Mouse (Mus musculus): ENCODE measurements around the gene Dst.
A peak's percentile ranks its signal among the peaks of the same experiment; 100 is the strongest.

Dst gene

GRCm38 (mm10) chr1:34167151-34168057 is 259.4 kb downstream of the Dst start:
- DNase-seq (ENCODE audit: low read depth, low spot score), result no peak

GRCm38 (mm10) chr1:34169086-34169485 is 261.1 kb downstream of the Dst start:
- DNase-seq (ENCODE audit: low read depth, low spot score), result no peak

- no peak for DNase-seq (ENCODE audit: low read depth, low spot score)
Measured at GRCm38 (mm10) chr1:34174517-34174916, 266.5 kb downstream of the Dst start.

GRCm38 (mm10) chr1:34174961-34175360 is 266.9 kb downstream of the Dst start:
- no peak for DNase-seq (ENCODE audit: low read depth, low spot score)

- no peak for DNase-seq (ENCODE audit: low read depth, low spot score)
Measured at GRCm38 (mm10) chr1:34178022-34178727, 270.1 kb downstream of the Dst start.

- DNase-seq (ENCODE audit: low read depth, low spot score), result no peak
Measured at GRCm38 (mm10) chr1:34179756-34180155, 271.7 kb downstream of the Dst start.

GRCm38 (mm10) chr1:34182406-34183249 is 274.6 kb downstream of the Dst start:
- peak; percentile 52 for DNase-seq (ENCODE audit: low read depth, low spot score)

- DNase-seq (ENCODE audit: low read depth, low spot score), result peak; percentile 49
Measured at GRCm38 (mm10) chr1:34183250-34183926, 275.4 kb downstream of the Dst start.

GRCm38 (mm10) chr1:34184266-34184665 is 276.2 kb downstream of the Dst start:
- peak; percentile 37 for DNase-seq (ENCODE audit: low read depth, low spot score)

- DNase-seq (ENCODE audit: low read depth, low spot score), result no peak
Measured at GRCm38 (mm10) chr1:34186033-34186432, 278.0 kb downstream of the Dst start.

GRCm38 (mm10) chr1:34187501-34187900 is 279.5 kb downstream of the Dst start:
- no peak for DNase-seq (ENCODE audit: low read depth, low spot score)

- no peak for DNase-seq (ENCODE audit: low read depth, low spot score)
Measured at GRCm38 (mm10) chr1:34188721-34189236, 280.8 kb downstream of the Dst start.

- DNase-seq (ENCODE audit: low read depth, low spot score), result peak; percentile 12
Measured at GRCm38 (mm10) chr1:34189318-34189717, 281.3 kb downstream of the Dst start.

- DNase-seq (ENCODE audit: low read depth, low spot score), result peak; percentile 51
Measured at GRCm38 (mm10) chr1:34189970-34190369, 281.9 kb downstream of the Dst start.

GRCm38 (mm10) chr1:34192174-34192573 is 284.1 kb downstream of the Dst start:
- no peak for DNase-seq (ENCODE audit: low read depth, low spot score)

- no peak for DNase-seq (ENCODE audit: low read depth, low spot score)
Measured at GRCm38 (mm10) chr1:34200791-34201190, 292.8 kb downstream of the Dst start.

- peak; percentile 64 for DNase-seq (ENCODE audit: low read depth, low spot score)
Measured at GRCm38 (mm10) chr1:34201483-34201882, 293.5 kb downstream of the Dst start.

GRCm38 (mm10) chr1:34211704-34212103 is 303.7 kb downstream of the Dst start:
- no peak for DNase-seq (ENCODE audit: low read depth, low spot score)

- no peak for DNase-seq (ENCODE audit: low read depth, low spot score)
Measured at GRCm38 (mm10) chr1:34216456-34216855, 308.4 kb downstream of the Dst start.

- peak; percentile 80 for DNase-seq (ENCODE audit: low read depth, low spot score)
Measured at GRCm38 (mm10) chr1:34218323-34218722, 310.3 kb downstream of the Dst start.

- no peak for DNase-seq (ENCODE audit: low read depth, low spot score)
Measured at GRCm38 (mm10) chr1:34218801-34219200, 310.8 kb downstream of the Dst start.
